Mouse (Mus musculus) small intestine, adult 2 months (tissue): ENCODE measurements around the gene Fbxo36.

ENCODE experiments used
- CTCF ChIP-seq: fragments of 200-500 bp; IDR thresholded peaks from 2 replicates; pipeline ENCODE4 v1.5.1; 2012; ENCODE audit warnings: low read depth, mild to moderate bottlenecking, control low read depth, inconsistent platforms, low read length, moderate library complexity, mixed read lengths; ENCODE audit not compliant: insufficient replicate concordance, insufficient read length; ENCODE audit errors: extremely low read depth
- POLR2A ChIP-seq: fragments of 200-500 bp; IDR thresholded peaks from 2 replicates; pipeline ENCODE4 v1.6.1; 2012; ENCODE audit warnings: low read depth, mild to moderate bottlenecking, control low read depth, inconsistent platforms, low read length, moderate library complexity

DNA sequence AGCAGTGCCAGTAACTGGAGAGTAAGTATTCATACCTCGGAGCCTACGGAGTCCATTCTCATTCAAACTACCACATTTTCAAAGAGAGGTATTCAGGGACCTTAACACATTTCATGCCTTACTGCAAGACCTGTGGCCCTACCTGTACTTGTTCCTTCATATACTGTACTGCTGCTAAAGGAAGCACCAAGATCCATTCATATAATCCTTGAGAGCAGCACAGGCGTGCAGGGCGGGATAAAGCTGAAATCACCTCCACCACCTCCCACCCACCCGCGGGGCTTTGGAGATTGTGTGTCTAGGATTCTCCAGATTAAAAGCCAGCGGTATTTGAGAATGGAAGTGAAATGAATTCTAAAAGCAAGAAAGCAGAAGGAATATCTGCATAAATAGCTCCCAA is 10.8 kb downstream of the Fbxo36 start:
- TF ChIP-seq CTCF (no peak), POLR2A (no peak)
